Mouse (Mus musculus): Measurements from ENCODE around the gene Vmac.
A peak's percentile ranks its signal among the peaks of the same experiment; 100 is the strongest.

Gene Vmac

GRCm38 (mm10) chr17:56717363-56718058 lies at the start of gene Vmac, which contains the start of gene Ndufa11:
TSS of gene Vmac (minus strand) at chr17:56718022.
TSS of gene Ndufa11 (plus strand) at chr17:56717767.
- peak; percentile 99 for DNase-seq (ENCODE audit: low read depth)

DNA sequence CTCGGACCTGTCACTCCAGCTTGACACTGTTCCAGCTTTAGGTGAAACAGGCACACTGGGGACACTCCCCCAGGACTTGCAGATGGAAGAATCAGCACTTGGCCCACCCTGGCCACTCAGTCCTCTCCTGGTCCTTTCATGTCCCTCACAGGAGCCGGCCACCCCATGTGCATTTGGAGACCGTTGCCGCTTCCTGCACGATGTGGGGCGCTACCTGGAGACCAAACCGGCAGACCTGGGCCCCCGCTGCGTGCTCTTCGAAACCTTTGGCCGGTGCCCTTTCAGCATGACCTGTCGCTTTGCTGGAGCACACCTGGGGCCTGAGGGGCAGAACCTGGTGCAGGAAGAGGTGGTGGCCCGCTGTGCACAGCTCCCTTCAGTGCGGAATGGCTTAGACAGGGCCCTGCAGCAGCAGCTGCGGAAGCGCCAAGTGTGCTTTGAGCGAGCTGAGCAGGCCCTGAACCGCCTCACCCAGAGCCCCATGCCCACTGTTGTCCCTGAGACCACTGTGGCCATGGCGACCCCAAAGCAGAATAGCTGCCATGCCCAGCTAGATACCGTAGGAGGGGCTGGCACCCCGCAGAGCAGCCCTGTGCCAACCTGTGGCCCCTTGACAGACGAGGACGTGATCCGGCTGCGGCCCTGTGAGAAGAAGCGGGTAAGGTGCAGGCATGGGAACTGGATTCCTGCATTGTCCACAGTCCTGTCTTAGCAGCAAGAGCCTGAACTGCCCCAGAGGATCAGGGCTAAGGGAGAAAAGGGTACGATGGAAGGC lies 49.0 kb upstream of the Vmac start:
- no peak for DNase-seq (ENCODE audit: low read depth)

DNA sequence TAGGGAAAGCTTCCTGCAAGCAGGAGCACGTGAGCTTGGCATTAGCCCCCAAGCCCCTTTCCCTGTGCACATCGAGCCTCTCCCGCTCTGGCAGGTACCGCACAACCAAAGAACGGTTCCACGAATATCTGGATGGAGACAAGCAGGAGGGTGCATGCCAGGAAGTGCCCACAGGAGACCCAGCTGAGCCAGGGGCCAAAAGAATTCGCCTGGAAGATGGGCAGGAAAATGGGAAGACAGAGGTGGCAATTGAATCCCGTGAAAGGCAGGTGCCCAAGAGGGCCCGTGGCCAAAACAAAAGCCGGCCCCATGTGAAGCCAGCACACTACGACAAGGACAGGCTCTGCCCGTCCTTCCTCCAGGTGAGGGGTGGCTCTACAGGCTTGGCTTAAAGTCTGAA lies 47.6 kb upstream of the Vmac start:
- DNase-seq (ENCODE audit: low read depth) = no peak

DNA sequence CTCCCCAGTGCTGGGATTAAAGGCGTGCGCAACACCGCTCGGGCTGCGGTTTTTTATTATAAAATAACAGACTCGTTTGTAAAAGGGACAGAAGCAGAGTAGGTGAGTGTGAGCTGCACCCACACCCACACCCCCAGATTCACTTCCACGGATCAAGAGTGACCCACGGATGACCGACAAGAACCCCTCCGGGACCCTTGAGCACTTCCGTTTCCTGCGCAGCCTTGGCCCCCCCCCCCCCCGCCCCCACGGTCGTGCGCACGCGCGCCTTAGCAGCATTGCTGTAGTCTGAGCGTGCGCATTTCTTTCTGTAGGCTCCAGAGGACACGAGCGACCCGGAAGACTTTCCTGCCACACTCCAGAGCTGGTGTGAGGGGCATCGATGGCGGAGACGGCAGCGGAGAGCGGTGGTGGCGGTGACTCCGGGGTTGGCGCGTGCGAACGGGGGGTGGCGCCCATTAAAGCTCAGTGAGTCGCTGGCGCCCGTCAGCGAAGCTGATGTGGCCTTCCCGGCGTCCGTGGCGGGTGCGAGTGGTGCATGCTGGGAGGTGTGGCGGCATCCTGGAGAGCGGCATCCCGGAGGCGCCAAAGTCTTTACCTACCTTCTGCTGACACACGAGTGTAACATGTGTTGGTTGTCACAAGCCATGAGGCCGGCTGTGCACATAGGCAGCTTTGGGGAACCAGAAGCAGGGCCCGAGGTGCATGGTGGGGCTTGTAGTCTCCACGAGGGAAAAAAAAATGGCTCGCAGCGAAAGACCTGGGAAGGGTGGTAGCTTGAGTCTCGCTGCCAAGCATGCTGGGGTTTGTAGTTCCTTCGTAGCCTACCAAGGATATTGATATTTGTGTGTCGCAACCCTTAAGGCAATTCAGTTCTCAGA lies 46.9 kb upstream of the Vmac start, which contains the start of gene Dus3l:
TSS of gene Dus3l (plus strand) at position 284 of the 881 bp plus-strand sequence.
- peak; percentile 94 for DNase-seq (ENCODE audit: low read depth)

DNA sequence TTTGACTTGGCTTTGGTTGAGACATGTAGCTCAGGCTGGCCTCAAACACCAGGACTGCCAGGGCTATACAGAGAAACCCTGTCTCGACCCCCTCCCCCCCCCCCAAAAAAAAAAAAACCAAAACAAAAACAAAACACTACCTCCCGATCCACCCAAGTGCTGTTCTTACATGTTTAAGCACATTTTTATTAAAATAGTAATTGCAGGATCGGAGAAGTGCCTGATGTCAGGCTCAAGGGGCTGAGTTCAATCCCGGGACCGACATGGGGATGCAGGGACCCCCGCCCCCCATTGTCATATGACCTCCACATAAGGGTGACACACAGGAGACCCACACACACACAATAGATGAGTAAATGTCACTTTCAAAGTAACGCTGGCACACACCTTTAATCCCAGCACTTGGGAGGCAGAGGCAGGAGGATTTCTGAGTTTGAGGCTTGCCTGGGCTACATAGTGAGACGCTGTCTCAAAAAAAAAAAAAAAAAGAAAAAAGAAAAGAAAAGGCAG lies 46.0 kb upstream of the Vmac start:
- peak; percentile 32 for DNase-seq (ENCODE audit: low read depth)

DNA sequence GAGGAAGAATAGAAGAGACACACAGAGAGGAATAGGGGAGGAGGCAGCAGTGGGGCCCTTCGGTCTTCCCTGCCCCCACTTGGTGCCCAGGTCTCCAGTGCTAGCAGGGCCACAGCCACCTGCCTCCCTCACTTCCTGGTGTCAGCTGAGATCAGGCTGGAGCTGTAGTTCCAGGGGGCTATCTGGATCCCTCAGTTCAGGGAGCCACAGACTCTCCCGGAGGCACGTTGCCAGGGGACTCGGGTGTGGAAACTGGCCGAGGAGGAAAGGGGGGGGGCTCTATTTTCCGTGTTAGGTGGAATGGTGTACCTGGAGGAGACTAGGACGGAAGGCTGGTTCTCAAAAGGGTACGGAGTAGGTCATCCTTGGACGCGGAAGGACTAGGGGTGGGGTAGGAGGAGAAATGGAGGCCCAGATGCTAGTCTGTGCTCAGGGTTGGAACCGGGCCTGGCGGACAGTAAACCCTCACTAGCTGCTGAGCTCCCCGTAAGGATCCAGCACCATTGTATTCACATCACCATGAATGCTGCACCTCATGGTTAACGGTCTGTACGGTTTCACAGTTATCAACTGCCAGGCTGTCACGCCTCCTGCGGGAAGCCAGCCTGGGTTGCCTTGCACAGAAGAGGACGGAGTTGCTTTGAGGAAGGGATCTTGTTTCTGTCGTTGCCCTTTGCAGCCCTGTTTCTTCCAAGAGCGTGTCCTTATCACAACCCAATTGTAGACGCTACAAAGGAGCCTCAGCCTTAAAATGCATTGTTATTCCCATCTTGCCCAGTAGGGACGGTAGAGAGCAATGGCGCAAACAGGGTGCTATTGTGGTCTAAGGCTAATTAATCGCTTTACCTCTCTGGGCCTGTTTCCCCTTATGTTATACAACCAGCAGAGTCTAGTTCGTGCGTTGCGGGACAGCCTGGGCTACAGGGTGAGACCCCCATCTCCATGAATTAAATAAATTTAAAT lies 45.2 kb upstream of the Vmac start:
- peak; percentile 89 for DNase-seq (ENCODE audit: low read depth)

DNA sequence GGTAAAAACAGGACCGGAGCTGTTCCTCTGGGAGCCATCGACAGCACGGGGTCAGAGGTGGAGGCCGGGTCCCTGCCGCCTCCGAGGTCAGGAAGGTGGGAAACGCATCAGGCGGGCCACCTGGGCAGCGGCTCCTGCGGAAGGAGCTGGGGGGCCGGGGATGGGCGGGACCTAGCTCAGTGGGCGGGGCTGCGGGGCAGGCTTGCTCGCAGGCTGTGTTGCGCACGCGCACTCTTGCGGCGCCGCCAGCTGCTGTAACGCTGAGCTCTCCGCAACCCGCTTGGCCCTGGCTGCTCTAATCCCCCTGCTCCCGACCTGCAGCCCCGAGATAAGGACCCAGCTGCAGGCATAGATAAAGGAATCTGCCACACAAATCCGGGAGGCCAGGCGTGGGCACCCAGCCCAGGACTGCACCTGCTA lies 44.2 kb upstream of the Vmac start:
- peak; percentile 95 for DNase-seq (ENCODE audit: low read depth)

GRCm38 (mm10) chr17:56761077-56761476 lies 43.3 kb upstream of the Vmac start:
- no peak for DNase-seq (ENCODE audit: low read depth)

DNA sequence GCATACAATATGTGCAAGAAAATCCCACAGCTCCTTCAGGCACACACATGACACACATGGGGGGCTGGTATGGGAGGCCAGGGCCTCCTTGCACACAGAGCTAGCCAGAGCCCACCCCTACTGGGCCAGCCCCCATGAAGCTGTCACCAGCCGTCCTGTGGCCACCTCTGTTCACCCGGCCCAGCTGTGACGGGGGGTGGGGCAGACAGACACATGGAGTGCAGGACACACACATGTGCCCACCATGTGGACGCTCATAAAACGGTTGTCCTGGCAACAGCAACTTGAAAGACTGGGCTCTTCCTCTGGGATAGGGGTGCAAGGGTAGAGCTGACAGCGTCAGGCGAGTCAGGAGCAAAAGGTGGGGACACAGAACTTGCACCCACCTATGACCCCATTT lies 41.4 kb upstream of the Vmac start:
- DNase-seq (ENCODE audit: low read depth) = no peak

GRCm38 (mm10) chr17:56758132-56758531 lies 40.3 kb upstream of the Vmac start:
- DNase-seq (ENCODE audit: low read depth) = peak; percentile 82

GRCm38 (mm10) chr17:56757416-56758123 lies 39.7 kb upstream of the Vmac start, which contains the start of gene Nrtn:
TSS of gene Nrtn (minus strand) at chr17:56757530.
- peak; percentile 43 for DNase-seq (ENCODE audit: low read depth)

DNA sequence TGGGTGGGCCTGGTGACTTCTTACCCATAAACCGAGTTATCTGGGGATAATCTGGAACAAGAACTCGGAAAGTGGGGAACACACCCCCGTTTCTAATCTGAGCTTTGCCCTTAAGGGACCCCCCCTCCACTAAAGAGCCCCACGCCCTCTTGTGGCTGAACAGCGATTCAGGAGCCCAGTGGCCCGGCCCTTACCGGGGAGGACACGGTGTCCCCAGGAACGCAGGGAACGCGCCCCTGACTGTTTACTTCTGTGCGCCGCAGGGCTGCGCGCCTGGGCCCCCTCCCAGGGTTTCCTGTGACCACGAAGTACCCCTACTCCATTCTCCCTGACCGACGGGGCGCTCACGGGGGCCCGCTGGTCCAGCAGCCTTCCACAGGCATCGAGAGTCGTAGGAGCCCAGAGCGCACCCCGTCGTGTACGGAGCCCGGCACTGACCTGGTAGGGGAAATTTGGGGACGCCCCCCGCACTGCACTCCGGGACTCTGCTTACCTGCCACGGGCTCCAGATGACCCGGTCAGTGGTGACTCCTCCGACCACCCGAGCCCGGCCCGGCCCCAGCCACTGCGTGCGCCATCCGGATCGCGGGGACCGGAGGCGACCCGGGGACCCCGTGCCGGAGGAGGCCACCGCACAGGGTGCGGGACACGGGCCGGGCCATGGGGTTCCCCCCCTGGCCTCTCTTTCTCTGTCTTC lies 39.0 kb upstream of the Vmac start:
- peak; percentile 36 for DNase-seq (ENCODE audit: low read depth)

DNA sequence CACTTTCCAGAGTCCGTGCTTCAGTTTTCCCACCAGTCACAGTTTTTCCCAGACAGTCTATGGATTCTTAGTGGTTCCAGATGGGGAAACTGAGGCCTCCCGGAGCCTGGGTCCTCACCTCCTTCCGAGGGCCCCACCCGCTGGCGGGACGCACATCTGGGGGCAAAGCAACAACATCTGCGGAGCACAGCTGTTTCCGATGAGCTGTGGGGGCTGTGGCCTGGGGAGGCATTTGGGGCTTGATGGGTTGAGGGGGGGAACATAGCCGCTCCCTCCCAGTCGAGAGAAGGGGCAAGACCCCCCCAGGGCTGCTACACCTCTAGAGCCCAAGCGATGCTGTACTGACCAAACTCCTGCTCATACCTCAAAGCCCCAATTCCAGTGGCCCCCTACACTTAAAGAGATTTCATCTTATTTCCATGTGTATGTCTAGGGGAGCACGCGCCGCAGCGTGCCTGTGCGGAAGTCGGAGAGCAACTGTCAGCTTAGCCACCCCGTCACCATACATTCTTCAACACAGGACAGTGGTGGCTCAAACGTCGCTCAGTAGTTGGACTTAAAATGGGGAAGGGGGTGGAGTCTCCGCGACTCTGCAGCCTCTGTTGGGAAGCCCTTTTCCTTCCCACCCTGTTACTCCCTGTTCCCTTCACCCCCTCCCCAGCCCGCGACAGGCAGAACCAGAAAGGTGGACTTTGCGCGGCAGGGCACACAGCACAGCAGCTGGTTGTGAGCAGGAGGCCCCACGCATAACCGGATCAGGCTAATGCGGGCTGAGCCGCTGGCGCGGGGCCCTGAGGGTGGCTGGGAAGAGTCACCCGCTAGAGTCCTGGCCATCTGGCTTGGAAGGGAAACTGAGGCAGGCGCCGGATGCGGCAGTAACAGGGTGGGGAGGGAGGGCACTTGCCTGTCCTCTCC lies 36.7 kb upstream of the Vmac start:
- DNase-seq (ENCODE audit: low read depth) = no peak

- DNase-seq (ENCODE audit: low read depth) = no peak
Observed at GRCm38 (mm10) chr17:56753452-56753851, 35.6 kb upstream of the Vmac start.

GRCm38 (mm10) chr17:56751404-56752072 lies 33.7 kb upstream of the Vmac start:
- peak; percentile 45 for DNase-seq (ENCODE audit: low read depth)

GRCm38 (mm10) chr17:56744173-56744572 lies 26.4 kb upstream of the Vmac start:
- no peak for DNase-seq (ENCODE audit: low read depth)

DNA sequence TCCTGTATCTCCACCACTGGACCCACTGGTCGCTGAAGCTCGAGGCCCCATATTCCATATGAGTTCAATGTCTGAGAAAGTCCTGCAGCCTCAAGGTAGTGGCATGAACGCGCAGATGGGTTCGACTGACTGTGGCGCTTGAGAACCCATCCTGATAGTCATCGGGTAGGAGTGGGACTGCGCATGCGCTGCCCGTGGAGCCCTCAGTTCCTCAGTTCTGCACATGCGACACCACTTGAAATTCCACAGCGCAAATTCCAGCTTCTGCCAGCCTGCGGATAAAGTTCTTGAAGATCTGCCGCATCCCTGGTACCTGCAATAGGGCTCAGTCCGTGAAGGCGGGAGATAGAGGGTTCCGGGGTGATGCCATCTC lies 23.0 kb upstream of the Vmac start:
- DNase-seq (ENCODE audit: low read depth) = no peak

Data from naive thymus-derived CD4-positive, alpha-beta T cell, adult 2 months (primary cell).